Mouse (Mus musculus): ENCODE measurements around the gene Stim2. TPM values are rescaled to one million over a fixed set of nuclear protein-coding genes. Genes with fewer than 3 reads are reported as not detected.

The Stim2 gene
- total and polyA plus RNA-seq, 2 experiments from 2014 or later, result 27.1 to 34.2 TPM

DNA sequence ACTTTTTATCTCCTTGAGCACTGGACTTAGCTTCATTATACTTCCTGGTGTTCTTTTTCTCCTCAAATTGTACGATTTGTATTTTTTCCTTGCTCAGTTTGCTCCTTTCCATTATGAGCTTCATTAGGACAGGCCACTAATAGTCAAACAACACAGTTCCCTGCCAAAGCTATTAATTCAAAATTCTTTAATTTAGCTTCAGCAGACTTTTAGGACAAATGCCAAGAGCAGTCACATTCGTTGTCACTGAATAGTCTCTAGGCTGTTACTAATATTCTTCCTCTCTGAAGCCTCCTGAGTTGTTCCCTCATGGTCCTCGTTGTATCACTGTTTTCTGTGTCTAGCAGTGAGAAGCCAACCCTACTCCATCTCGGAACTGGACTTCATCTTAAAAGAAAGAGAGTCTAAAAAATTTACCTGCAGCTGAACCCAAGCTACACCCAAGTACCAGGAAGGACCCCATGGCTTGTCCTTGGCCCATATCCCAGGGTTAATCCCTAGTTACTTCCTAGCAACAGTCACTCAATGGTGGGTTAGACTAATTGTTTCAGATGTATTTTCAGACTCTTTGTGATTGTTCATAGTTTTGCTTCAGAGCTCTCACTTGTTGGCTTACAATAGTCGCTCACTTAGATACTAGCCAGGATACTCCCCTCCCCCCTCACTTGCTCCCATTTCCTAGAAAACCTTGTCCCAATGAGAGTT lies 149.9 kb downstream of the Stim2 start:
- no peak for ATAC-seq
- 44% methylated on average over 5 of the region's 5 CpGs for WGBS

DNA sequence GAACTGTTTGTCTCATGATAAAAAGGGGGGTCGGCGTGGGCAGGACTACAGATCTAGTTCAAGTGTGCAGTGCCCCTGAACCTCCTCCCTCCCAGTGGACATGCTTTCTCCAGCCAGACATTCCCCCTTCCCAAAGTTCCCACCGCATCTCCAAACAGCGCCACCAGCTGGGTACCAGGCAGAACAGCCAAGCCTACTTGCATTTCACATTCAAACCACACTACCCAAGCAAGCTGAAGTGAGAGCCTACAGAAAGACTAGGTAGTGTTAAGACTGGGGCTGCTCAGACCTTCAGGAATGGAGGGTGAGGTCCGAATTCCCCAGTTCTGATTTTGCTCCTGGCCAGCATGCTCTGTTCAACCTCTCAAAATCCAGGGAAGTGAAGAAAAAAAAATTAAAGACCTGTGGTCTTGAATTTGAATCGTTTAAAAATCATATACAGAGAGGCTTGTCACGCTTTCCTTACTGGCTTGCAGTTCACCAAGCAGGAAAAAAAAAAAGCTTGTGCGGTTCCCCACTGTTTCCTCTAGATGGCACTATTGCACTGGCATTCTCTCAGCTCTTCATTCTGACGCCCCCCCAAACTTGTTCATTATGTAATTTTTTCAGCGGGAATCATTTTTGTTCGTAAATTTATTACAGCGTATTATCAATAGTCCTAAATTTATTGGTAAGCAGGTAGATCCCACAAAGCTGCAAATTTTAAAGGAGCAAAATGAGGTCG lies 156.4 kb downstream of the Stim2 start:
- Histone ChIP-seq H3K9ac (peak overlapping the region; percentile 44; the same call in 1 of the 2 replicates), H3K4me1 (ENCODE audit: insufficient read depth) (peaks cover 12% of the 10 kb centered on the region; the same call in 1 of the 2 replicates), H3K36me3 (ENCODE audit: insufficient read depth) (no peaks in the 10 kb centered on the region), H3K27me3 (ENCODE audit: insufficient read depth, low read length) (no peaks in the 10 kb centered on the region), H3K27ac (ENCODE audit: low read depth, low read length) (peak overlapping the region; percentile 21; the same call in 1 of the 2 replicates), H3K9me3 (ENCODE audit: low read length) (no peaks in the 10 kb centered on the region), H3K4me2 (ENCODE audit: low read depth) (peak overlapping the region; percentile 48), H3K4me3 (ENCODE audit: low read depth, low read length) (peak overlapping the region; percentile 34)
- 20% methylated on average over 13 of the region's 13 CpGs for WGBS
- ATAC-seq, result peak; percentile 79
- TF ChIP-seq CTCF (IDR thresholded peaks at IDR 0.05; ENCODE audit: low read depth), result peak; percentile 78
- DNase-seq, result peak; percentile 94

More for the DNA sequence above, 149.9 kb downstream of the Stim2 start:
- no peaks in the 10 kb centered on the region for H3K36me3 ChIP-seq (ENCODE audit: insufficient read depth)
- no peak overlapping the region for H3K9ac ChIP-seq
- no peaks in the 10 kb centered on the region for H3K4me1 ChIP-seq (ENCODE audit: insufficient read depth)
- H3K4me2 ChIP-seq (ENCODE audit: low read depth), result no peak overlapping the region
- no peak for TF ChIP-seq CTCF (IDR thresholded peaks at IDR 0.05; ENCODE audit: low read depth)
- no peak for DNase-seq
- no peak overlapping the region for H3K27ac ChIP-seq (ENCODE audit: low read depth, low read length)
- H3K9me3 ChIP-seq (ENCODE audit: low read length), result no peaks in the 10 kb centered on the region
- H3K4me3 ChIP-seq (ENCODE audit: low read depth, low read length), result no peak overlapping the region
- no peaks in the 10 kb centered on the region for H3K27me3 ChIP-seq (ENCODE audit: insufficient read depth, low read length)

DNA sequence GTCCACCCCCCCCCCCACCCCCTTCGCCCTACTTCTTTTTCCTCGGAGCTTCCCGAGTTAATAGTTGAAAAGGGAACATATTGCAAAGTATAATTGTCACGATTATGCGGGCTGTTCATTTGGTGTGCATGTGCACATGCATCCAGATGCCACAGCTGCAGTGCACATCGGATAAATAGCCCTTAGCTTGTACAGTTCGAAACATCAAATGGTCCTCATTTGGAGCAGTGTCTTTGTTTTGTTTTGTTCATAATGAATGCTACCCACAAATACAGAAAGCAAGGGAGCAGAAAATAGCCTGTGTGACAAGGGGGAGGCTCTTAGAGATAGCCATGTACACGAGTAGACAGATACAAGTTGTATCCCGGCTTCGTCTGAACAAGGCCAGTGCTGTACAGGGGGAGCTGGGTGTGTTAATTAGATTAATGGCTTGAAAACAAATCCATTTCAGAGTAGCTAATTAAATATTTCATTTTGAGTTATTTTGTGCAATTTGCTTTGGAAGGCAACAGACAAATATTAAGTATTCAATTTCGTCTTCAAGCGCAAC lies 157.0 kb downstream of the Stim2 start:
- peak; percentile 56; the same call in 1 of the 2 replicates for ATAC-seq
- DNase-seq, result no peak
- peak overlapping the region; percentile 44; the same call in 1 of the 2 replicates for H3K9ac ChIP-seq
- no peak overlapping the region for H3K27ac ChIP-seq (ENCODE audit: low read depth, low read length)
- peaks cover 14% of the 10 kb centered on the region; the same call in 1 of the 2 replicates for H3K4me1 ChIP-seq (ENCODE audit: insufficient read depth)
- H3K9me3 ChIP-seq (ENCODE audit: low read length), result no peaks in the 10 kb centered on the region
- H3K36me3 ChIP-seq (ENCODE audit: insufficient read depth), result no peaks in the 10 kb centered on the region
- peak overlapping the region; percentile 48 for H3K4me2 ChIP-seq (ENCODE audit: low read depth)
- no peak for TF ChIP-seq CTCF (IDR thresholded peaks at IDR 0.05; ENCODE audit: low read depth)
- WGBS, result 19% methylated on average over 12 of the region's 12 CpGs
- H3K27me3 ChIP-seq (ENCODE audit: insufficient read depth, low read length), result no peaks in the 10 kb centered on the region
- H3K4me3 ChIP-seq (ENCODE audit: low read depth, low read length), result peak overlapping the region; percentile 34

DNA sequence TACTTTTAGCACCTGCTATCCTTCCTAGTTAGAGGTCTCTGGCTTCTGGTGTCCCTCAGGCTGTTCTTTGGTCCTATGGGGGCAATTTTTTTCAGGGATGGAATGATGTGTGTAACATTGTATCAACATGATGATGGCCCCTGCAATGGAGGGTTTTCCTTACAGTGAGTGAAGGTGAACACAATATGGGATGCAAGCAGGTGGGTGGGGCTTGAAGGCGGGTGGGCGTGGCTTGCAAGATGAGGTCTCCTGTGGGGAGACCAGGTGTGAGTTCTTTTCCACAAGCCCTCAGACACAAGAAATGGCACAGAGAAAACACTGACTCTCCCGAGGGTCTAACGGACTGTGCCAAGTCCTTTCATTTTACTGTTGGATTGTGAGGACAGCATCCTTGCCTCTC lies 157.6 kb downstream of the Stim2 start:
- Histone ChIP-seq H3K4me2 (ENCODE audit: low read depth) (no peak overlapping the region), H3K36me3 (ENCODE audit: insufficient read depth) (no peaks in the 10 kb centered on the region), H3K9me3 (ENCODE audit: low read length) (no peaks in the 10 kb centered on the region), H3K4me1 (ENCODE audit: insufficient read depth) (peaks cover 14% of the 10 kb centered on the region; the same call in 1 of the 2 replicates), H3K27ac (ENCODE audit: low read depth, low read length) (no peak overlapping the region), H3K27me3 (ENCODE audit: insufficient read depth, low read length) (no peaks in the 10 kb centered on the region), H3K9ac (no peak overlapping the region), H3K4me3 (ENCODE audit: low read depth, low read length) (no peak overlapping the region)
- WGBS, result 70% methylated on average over 4 of the region's 4 CpGs
- no peak for TF ChIP-seq CTCF (IDR thresholded peaks at IDR 0.05; ENCODE audit: low read depth)
- DNase-seq (no peak), ATAC-seq (no peak)

DNA sequence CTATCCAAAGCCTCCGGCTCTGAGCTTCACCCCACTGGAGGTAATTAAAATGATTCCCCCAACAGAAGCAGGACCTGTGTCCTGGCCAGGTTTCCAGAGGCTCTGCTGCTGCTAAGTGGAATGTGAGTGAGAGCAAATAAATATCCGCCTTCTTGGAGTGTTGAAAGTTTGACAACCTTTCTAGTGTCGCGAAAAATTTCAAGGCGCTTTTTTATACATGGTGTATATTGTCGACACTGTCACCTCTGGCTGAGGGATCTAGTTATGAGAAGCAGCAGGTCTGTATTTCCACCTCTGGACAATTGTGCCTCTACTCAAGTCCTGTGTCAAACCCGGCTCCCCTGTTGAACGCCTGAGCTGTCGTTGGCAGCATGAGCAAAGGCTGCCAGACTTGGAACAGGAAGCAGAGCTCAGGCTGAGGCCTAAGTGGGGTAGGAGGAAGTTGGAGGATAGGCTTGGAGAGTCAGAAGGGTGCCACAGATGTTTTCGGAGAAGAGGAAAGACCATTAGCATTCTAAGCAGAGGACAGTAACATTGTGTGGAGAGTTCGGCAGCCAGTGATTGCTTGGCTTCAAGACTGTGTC lies 158.7 kb downstream of the Stim2 start:
- H3K36me3 ChIP-seq (ENCODE audit: insufficient read depth), result no peaks in the 10 kb centered on the region
- H3K4me1 ChIP-seq (ENCODE audit: insufficient read depth), result peaks cover 14% of the 10 kb centered on the region; the same call in 1 of the 2 replicates
- H3K9me3 ChIP-seq (ENCODE audit: low read length), result no peaks in the 10 kb centered on the region
- DNase-seq, result no peak
- H3K27me3 ChIP-seq (ENCODE audit: insufficient read depth, low read length), result no peaks in the 10 kb centered on the region
- H3K4me3 ChIP-seq (ENCODE audit: low read depth, low read length), result no peak overlapping the region
- no peak for TF ChIP-seq CTCF (IDR thresholded peaks at IDR 0.05; ENCODE audit: low read depth)
- WGBS, result 72% methylated on average over 11 of the region's 11 CpGs
- H3K9ac ChIP-seq, result no peak overlapping the region
- no peak for ATAC-seq
- H3K27ac ChIP-seq (ENCODE audit: low read depth, low read length), result no peak overlapping the region
- H3K4me2 ChIP-seq (ENCODE audit: low read depth), result no peak overlapping the region

DNA sequence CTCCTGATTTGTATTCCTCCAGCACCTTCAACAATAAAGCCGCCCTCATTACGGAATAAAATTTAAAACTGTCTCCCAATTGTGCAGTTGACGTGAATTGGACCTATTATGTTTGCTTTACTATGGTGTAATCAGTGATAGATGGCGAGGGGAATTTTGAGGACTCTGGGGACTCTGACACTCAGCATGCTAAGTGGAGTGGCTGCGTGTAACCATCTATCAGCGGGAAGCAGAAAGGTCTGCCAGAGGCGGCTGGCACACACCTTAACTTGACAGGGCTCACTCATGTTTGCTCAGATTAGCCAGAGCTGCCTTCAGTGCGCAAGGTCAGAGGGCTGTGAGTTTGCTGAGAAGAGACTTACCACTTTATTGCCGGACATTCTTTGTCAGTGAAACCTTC lies 159.9 kb downstream of the Stim2 start:
- 32% methylated on average over 9 of the region's 9 CpGs for WGBS
- TF ChIP-seq CTCF (IDR thresholded peaks at IDR 0.05; ENCODE audit: low read depth), result no peak
- no peak for ATAC-seq

More for the DNA sequence above, 159.9 kb downstream of the Stim2 start:
- Histone ChIP-seq H3K9ac (no peak overlapping the region), H3K4me2 (ENCODE audit: low read depth) (no peak overlapping the region), H3K9me3 (ENCODE audit: low read length) (no peaks in the 10 kb centered on the region), H3K4me3 (ENCODE audit: low read depth, low read length) (no peak overlapping the region), H3K36me3 (ENCODE audit: insufficient read depth) (no peaks in the 10 kb centered on the region), H3K27me3 (ENCODE audit: insufficient read depth, low read length) (no peaks in the 10 kb centered on the region), H3K27ac (ENCODE audit: low read depth, low read length) (no peak overlapping the region), H3K4me1 (ENCODE audit: insufficient read depth) (peaks cover 14% of the 10 kb centered on the region; the same call in 1 of the 2 replicates)
- DNase-seq, result peak; percentile 7
